Mouse (Mus musculus) ovary, adult 18-20 months (tissue): Measurements from ENCODE around the gene Pdcd6.
A peak's percentile ranks its signal among the peaks of the same experiment; 100 is the strongest.

Experiments
- DNase-seq: peaks from one replicate; pipeline ENCODE4 v3.0.0; 2022; ENCODE audit warnings: low spot score, mixed read lengths

Pdcd6 gene

DNA sequence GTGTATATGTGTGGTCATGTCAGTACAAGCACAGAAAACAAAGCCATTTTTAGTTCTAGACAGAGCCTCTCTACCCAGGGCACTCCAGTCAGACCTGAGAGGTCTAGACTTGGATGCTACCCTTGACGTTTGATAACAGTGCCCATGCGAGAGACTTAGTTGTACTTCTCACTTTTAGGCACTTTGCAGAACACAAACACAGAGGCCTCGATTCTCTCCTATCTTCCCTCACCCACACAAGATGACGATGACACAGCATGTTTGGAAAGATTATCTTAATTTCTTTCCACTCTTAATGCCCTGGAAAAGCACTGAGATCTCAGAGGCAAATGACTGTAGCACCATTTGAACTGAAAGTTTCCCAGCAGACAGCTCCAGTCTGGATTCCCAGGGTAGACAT lies 41.7 kb downstream of the Pdcd6 start:
- DNase-seq, result no peak

GRCm38 (mm10) chr13:74260231-74260992 lies 57.0 kb downstream of the Pdcd6 start:
- DNase-seq, result peak; percentile 28

DNA sequence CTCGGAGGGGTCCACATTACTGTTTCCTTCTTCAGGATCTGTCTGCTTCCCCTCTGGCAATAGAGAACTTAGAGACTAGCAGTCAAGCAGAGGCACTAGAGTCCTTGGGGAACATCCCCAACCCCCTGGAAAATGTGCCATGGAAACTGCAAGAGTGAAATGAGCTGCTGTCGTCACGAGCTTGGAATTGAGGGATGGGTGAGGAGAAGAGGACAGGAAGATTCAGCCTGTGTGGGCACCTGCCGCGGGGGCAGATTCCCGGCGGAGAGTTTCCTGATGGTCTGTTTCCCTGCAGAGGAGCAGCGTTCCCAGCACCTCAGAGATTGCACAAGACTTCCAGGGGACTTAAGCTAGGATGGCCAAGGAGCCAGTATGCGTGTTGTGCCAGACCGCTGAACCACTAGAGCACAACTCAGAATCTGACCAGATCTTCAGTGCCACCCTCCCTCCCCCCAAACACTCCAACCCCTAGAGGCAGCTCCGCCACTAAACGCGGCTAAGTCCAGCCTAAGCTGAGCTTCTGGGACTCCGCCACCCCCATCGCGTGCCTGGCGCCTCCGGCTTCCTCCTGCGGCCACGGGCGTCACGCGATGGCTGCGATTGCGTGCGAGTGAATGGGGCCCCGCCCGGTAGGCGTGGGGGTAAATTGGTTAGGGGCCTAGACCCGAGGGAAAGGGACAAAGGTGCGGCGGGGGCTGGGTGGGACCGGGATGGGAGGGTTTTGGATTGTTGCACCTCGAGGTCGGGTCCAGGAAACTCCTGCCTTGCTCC lies 57.7 kb downstream of the Pdcd6 start:
- peak; percentile 28 for DNase-seq
